9 mouse cellular contexts compared by ENCODE assay signal in the genomic region with DNA sequence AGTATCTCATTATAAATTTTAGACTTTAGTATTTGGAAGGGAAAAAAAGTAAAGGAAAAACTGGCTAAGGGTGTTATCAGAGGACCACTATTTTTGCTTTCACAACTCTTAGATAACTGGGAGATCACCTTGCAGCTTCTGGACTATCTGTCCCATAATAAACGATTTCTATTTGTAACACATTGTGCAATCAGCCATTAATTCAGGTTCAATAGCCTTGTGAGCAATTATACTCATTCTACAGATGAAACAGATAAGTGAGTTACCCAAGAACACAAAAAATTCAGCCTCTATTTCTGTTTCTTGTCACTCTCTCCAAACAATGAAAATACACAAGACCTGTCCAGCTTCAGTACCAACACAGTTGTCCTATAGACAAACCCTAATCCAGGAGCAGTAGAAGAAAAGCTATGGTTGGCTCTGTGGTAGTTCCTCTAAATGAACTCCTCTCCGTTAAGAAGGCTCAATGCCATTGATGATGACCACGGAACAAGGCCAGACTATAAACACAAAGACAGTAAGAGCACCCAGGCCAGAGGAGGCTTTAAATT. TPM values are rescaled to one million over a fixed set of nuclear protein-coding genes. Genes with fewer than 3 reads are reported as not detected.
DNase-seq lines count a peak whose midpoint lies in the region; ATAC-seq and TF ChIP-seq lines count a peak whose summit lies in the region.
"Had no signal": no experiment of that assay in that cellular context is flagged by ENCODE, and none has a peak within 500 bp of the region (broad histone marks: within the 10 kb centered on the region; RNA-seq: fewer than 3 reads in every experiment).

No protein-coding gene starts in this region.

- H3K9me3 ChIP-seq in heart, embryonic 10.5 days: no peaks in the 10 kb centered on the region
- H3K9me3 ChIP-seq in liver, embryonic 14.5 days (ENCODE audit: control insufficient read depth, low read length): no peaks in the 10 kb centered on the region

- intact Hi-C loops in heart, postnatal 14 days (cut with DNase I): loop anchor here (10.0 kb wide), 1 partner anchor 90 kb away; the partner anchor contains the start of gene 1110012L19Rik
- intact Hi-C loops in left cerebral cortex, postnatal 14 days (cut with DNase I): loop anchor here (10.0 kb wide), 1 partner anchor 90 kb away; no protein-coding TSS in a partner anchor

- WGBS in heart, embryonic 10.5 days: 75% methylated on average over 3 of the region's 3 CpGs
- WGBS in liver, embryonic 14.5 days (ENCODE audit: insufficient replicate concordance): 53% methylated on average over 3 of the region's 3 CpGs

- TF ChIP-seq EP300 in liver, embryonic 14.5 days (IDR thresholded peaks at IDR 0.05; ENCODE audit: low read depth): no peak

- no peaks in the 10 kb centered on the region; the same call in 1 of the 2 replicates for H3K27me3 ChIP-seq in heart, embryonic 10.5 days (ENCODE audit: insufficient read depth, poor library complexity, severe bottlenecking)
- H3K27me3 ChIP-seq in testis, adult 2 months (ENCODE audit: control insufficient read depth, insufficient read depth, low read length): no peaks in the 10 kb centered on the region
- H3K27me3 ChIP-seq in liver, embryonic 14.5 days (ENCODE audit: control insufficient read depth, insufficient read depth, low read length): no peaks in the 10 kb centered on the region

- TF ChIP-seq CTCF in testis, adult 2 months (IDR thresholded peaks at IDR 0.05; ENCODE audit: control insufficient read depth, insufficient read depth, insufficient replicate concordance, low read depth, low read length): no peak
- TF ChIP-seq CTCF in liver, embryonic 14.5 days (IDR thresholded peaks at IDR 0.05; ENCODE audit: low read depth): no peak

- H3K4me3 ChIP-seq in heart, embryonic 10.5 days: peak overlapping the region; percentile 62; the same call in 1 of the 2 replicates
- peak overlapping the region; percentile 85; the same call in 1 of the 2 replicates for H3K4me3 ChIP-seq in testis, adult 2 months (ENCODE audit: control insufficient read depth, low read depth, low read length)
- H3K4me3 ChIP-seq in liver, embryonic 14.5 days (ENCODE audit: insufficient read depth in 1 of 2, low read depth in 2 of 2, low read length in 2 of 2): no peak overlapping the region; a peak in 1 of 4 replicates

- DNase-seq in heart, embryonic 10.5 days (ENCODE audit: low spot score): no peak
- DNase-seq in heart, postnatal 14 days: no peak
- no peak for DNase-seq in testis, postnatal 10 days (ENCODE audit: low spot score)
- no peak for DNase-seq in liver, embryonic 14.5 days (ENCODE audit: low read depth in 3 of 3, low spot score in 3 of 3)
- DNase-seq in ovary, postnatal 14 days (ENCODE audit: low spot score): no peak
- DNase-seq in layer of hippocampus, adult 18-20 months (ENCODE audit: low spot score in 2 of 2): no peak
- DNase-seq in left cerebral cortex, postnatal 14 days (ENCODE audit: low spot score in 2 of 2): no peak
- DNase-seq: cerebellum, adult 11-12 months had no signal

- H3K9ac ChIP-seq in liver, embryonic 14.5 days (replicated peaks): no peak overlapping the region

- no peak for ATAC-seq in liver, embryonic 14.5 days (ENCODE audit: insufficient read depth)

- H3K4me2 ChIP-seq in liver, embryonic 14.5 days (ENCODE audit: low read depth): peak overlapping the region; percentile 68

- TF ChIP-seq POLR2A in testis, adult 2 months (IDR thresholded peaks at IDR 0.05; ENCODE audit: control insufficient read depth, low read depth, low read length): no peak

- no peak overlapping the region for H3K27ac ChIP-seq in heart, embryonic 10.5 days
- no peak overlapping the region for H3K27ac ChIP-seq in testis, adult 2 months (ENCODE audit: control insufficient read depth, insufficient read depth, low read depth, low read length)
- H3K27ac ChIP-seq in liver, embryonic 14.5 days: no peak overlapping the region

- H3K36me3 ChIP-seq in heart, embryonic 10.5 days: no peaks in the 10 kb centered on the region
- no peaks in the 10 kb centered on the region for H3K36me3 ChIP-seq in testis, adult 2 months (ENCODE audit: control insufficient read depth, insufficient read depth, low read length)
- H3K36me3 ChIP-seq in liver, embryonic 14.5 days (replicated peaks; ENCODE audit: control insufficient read depth, insufficient read depth, low read depth): no peaks in the 10 kb centered on the region

- H3K4me1 ChIP-seq in heart, embryonic 10.5 days: 0 out of 2 replicates have a peak, but pooled peaks cover 5% of the 10 kb centered on the region
- peaks cover 2% of the 10 kb centered on the region; the same call in 1 of the 2 replicates for H3K4me1 ChIP-seq in testis, adult 2 months (ENCODE audit: control insufficient read depth, insufficient read depth, low read length)
- H3K4me1 ChIP-seq in liver, embryonic 14.5 days (replicated peaks; ENCODE audit: control insufficient read depth in 2 of 2, insufficient read depth in 2 of 2, low read length in 1 of 2): no peaks in the 10 kb centered on the region; a peak in 2 of 4 replicates

RNA-seq across cellular contexts. Expression of gene Tmem185a, which starts 1.7 kb away (rescaled TPM):
- 36.0 and 42.5 TPM in 2 replicates for polyA plus RNA-seq in heart, embryonic 10.5 days (2016; fragmentation: Nextera tagmentation; extraction: Ambion mirVana)
- total RNA-seq in heart, postnatal 14 days (2021): 10 to 100 TPM; 20.9 to 22.9 TPM
- polyA plus RNA-seq in testis, adult 2 months (2012; rRNA removed): 19.0 and 28.6 TPM in 2 replicates
- polyA plus RNA-seq in liver, embryonic 14.5 days (2012; rRNA removed): 7.9 and 8.0 TPM in 2 replicates
- polyA plus RNA-seq in liver, embryonic 14.5 days (2014; fragmentation: Nextera tagmentation; extraction: Ambion mirVana): 11.9 and 12.8 TPM in 2 replicates
- 10 to 100 TPM; 51.7 to 54.6 TPM for total RNA-seq in layer of hippocampus, adult 18-20 months (2021)
- total RNA-seq in left cerebral cortex, postnatal 14 days (2021): 10 to 100 TPM; 44.9 to 46.9 TPM

Comparison
In these comparisons a context has a peak if more than half of its experiments do, and no peak if none do; other contexts are left out.
1. H3K4me3 ChIP-seq: peak in heart, embryonic 10.5 days (single experiment) and testis, adult 2 months (single experiment); none in liver, embryonic 14.5 days (0 of 2).